Mouse (Mus musculus) CH12.LX (cell line): ENCODE measurements around the gene Rabl3. TPM values are rescaled to one million over a fixed set of nuclear protein-coding genes. Genes with fewer than 3 reads are reported as not detected.

Source experiments
- DNase-seq: peaks from one replicate; pipeline ENCODE4 v3.0.0-alpha.2; 2013; ENCODE audit errors: extremely low read depth
- H3K27ac ChIP-seq: 2 replicates; pipeline ENCODE4 v1.5.1; 2012; ENCODE audit warnings: low read depth, mild to moderate bottlenecking, control low read depth, moderate library complexity; ENCODE audit not compliant: insufficient read depth
- H3K27me3 ChIP-seq: replicated peaks from 2 replicates; pipeline ENCODE3; 2012; ENCODE audit warnings: inconsistent platforms
- H3K36me3 ChIP-seq, 2 experiments: replicated peaks in 1 of 2; 2 replicates each; pipeline versions ENCODE3 to v1.6.1; 2012; ENCODE audit warnings: inconsistent platforms in 1 of 2, low read length in 1 of 2, mild to moderate bottlenecking in 1 of 2, mixed read lengths in 1 of 2, moderate library complexity in 1 of 2; ENCODE audit not compliant: control insufficient read depth in 1 of 2, insufficient read depth in 1 of 2
- H3K4me1 ChIP-seq, 2 experiments: 2 replicates each; pipeline ENCODE4 v1.6.1; 2012; ENCODE audit warnings: inconsistent platforms in 1 of 2, moderate library complexity in 1 of 2; ENCODE audit not compliant: insufficient read depth in 2 of 2, control insufficient read depth in 1 of 2
- H3K4me2 ChIP-seq: 2 replicates; pipeline ENCODE4 v1.6.1; 2012; ENCODE audit warnings: low read depth, mild to moderate bottlenecking, control low read depth; ENCODE audit not compliant: poor library complexity, insufficient read depth, severe bottlenecking
- H3K4me3 ChIP-seq, 3 experiments: fragments of 150-350 bp in 1 of 3; sonication (generic) in 1 of 3; replicated peaks in 1 of 3; 2 replicates each; pipeline versions ENCODE3 to v1.5.1; 2011 to 2012; ENCODE audit warnings: low read depth in 2 of 3, low read length in 2 of 3, mild to moderate bottlenecking in 2 of 3, moderate library complexity in 2 of 3, control low read depth in 1 of 3, improper control_type of control experiment in 1 of 3, inconsistent platforms in 1 of 3, mixed read lengths in 1 of 3; ENCODE audit not compliant: poor library complexity in 1 of 3
- H3K79me2 ChIP-seq: replicated peaks from 2 replicates; pipeline ENCODE4 v1.6.1; 2012; ENCODE audit warnings: mild to moderate bottlenecking, moderate library complexity; ENCODE audit not compliant: control insufficient read depth, poor library complexity, insufficient read depth, severe bottlenecking; ENCODE audit errors: extremely low read depth
- H3K9ac ChIP-seq: 2 replicates; pipeline ENCODE4 v1.6.1; 2012; ENCODE audit warnings: low read depth, mild to moderate bottlenecking, control low read depth, moderate library complexity; ENCODE audit not compliant: insufficient read depth
- H3K9me3 ChIP-seq: replicated peaks from 2 replicates; pipeline ENCODE3; 2012; ENCODE audit warnings: low read length, inconsistent platforms, mixed read lengths
- CHD1 ChIP-seq: IDR thresholded peaks from 2 replicates; pipeline ENCODE4 v1.6.1; 2012; ENCODE audit warnings: low read depth, low read length, improper control_type of control experiment, inconsistent platforms
- CHD2 ChIP-seq: IDR thresholded peaks from 2 replicates; pipeline ENCODE4 v1.6.1; 2011; ENCODE audit warnings: low read length, improper control_type of control experiment
- CTCF ChIP-seq, 2 experiments: IDR thresholded peaks in 1 of 2; conservative IDR thresholded peaks in 1 of 2; 2 replicates each; pipeline ENCODE4 v1.5.1; 2011 to 2012; ENCODE audit warnings: low read depth in 2 of 2, low read length in 2 of 2, improper control_type of control experiment in 1 of 2, inconsistent platforms in 1 of 2, mild to moderate bottlenecking in 1 of 2, moderate library complexity in 1 of 2
- E2F4 ChIP-seq: IDR thresholded peaks from 2 replicates; pipeline ENCODE4 v1.6.1; 2011; ENCODE audit warnings: low read depth, low read length, improper control_type of control experiment; ENCODE audit not compliant: insufficient replicate concordance
- ELF1 ChIP-seq: IDR thresholded peaks from 2 replicates; pipeline ENCODE4 v1.6.1; 2014; ENCODE audit warnings: low read depth, mild to moderate bottlenecking, inconsistent platforms, low read length, improper control_type of control experiment
- EP300 ChIP-seq: IDR thresholded peaks from 2 replicates; pipeline ENCODE4 v1.6.1; 2011; ENCODE audit warnings: low read length, improper control_type of control experiment
- ETS1 ChIP-seq: conservative IDR thresholded peaks from 2 replicates; pipeline ENCODE4 v1.6.1; 2012; ENCODE audit warnings: low read depth, mild to moderate bottlenecking, inconsistent platforms, low read length, improper control_type of control experiment, moderate library complexity
- GABPA ChIP-seq: IDR thresholded peaks from 2 replicates; pipeline ENCODE4 v1.6.1; 2012; ENCODE audit warnings: low read depth, low read length, improper control_type of control experiment, inconsistent platforms; ENCODE audit not compliant: insufficient replicate concordance
- HCFC1 ChIP-seq: IDR thresholded peaks from 2 replicates; pipeline ENCODE4 v1.6.1; 2012; ENCODE audit warnings: low read depth, mild to moderate bottlenecking, inconsistent platforms, low read length, improper control_type of control experiment
- IRF4 ChIP-seq: IDR thresholded peaks from 2 replicates; pipeline ENCODE4 v1.6.1; 2014; ENCODE audit warnings: low read depth, mild to moderate bottlenecking, inconsistent platforms, low read length, improper control_type of control experiment
- JUN ChIP-seq: IDR thresholded peaks from 2 replicates; pipeline ENCODE4 v1.6.1; 2011; ENCODE audit warnings: low read depth, mild to moderate bottlenecking, low read length, improper control_type of control experiment, moderate library complexity; ENCODE audit not compliant: insufficient read depth
- JUND ChIP-seq: conservative IDR thresholded peaks from 2 replicates; pipeline ENCODE4 v1.6.1; 2011; ENCODE audit warnings: low read depth, low read length, improper control_type of control experiment
- KAT2A ChIP-seq: IDR thresholded peaks from 2 replicates; pipeline ENCODE4 v1.6.1; 2012; ENCODE audit warnings: low read length, improper control_type of control experiment, inconsistent platforms; ENCODE audit not compliant: insufficient replicate concordance
- MAFK ChIP-seq: IDR thresholded peaks from 2 replicates; pipeline ENCODE4 v1.6.1; 2011; ENCODE audit warnings: low read length, improper control_type of control experiment; ENCODE audit not compliant: insufficient replicate concordance
- MAZ ChIP-seq: IDR thresholded peaks from 2 replicates; pipeline ENCODE4 v1.6.1; 2012; ENCODE audit warnings: low read depth, mild to moderate bottlenecking, inconsistent platforms, low read length, improper control_type of control experiment, moderate library complexity
- MEF2A ChIP-seq: IDR thresholded peaks from 2 replicates; pipeline ENCODE4 v1.6.1; 2014; ENCODE audit warnings: low read depth, mild to moderate bottlenecking, inconsistent platforms, low read length, improper control_type of control experiment, borderline replicate concordance
- MXI1 ChIP-seq: IDR thresholded peaks from 2 replicates; pipeline ENCODE4 v1.6.1; 2011; ENCODE audit warnings: mild to moderate bottlenecking, low read depth, low read length, improper control_type of control experiment
- MYC ChIP-seq: IDR thresholded peaks from 2 replicates; pipeline ENCODE4 v1.6.1; 2011; ENCODE audit warnings: low read depth, mild to moderate bottlenecking, improper control_type of control experiment, low read length
- NELFE ChIP-seq: IDR thresholded peaks from 2 replicates; pipeline ENCODE4 v1.6.1; 2011; ENCODE audit warnings: low read depth, low read length, improper control_type of control experiment
- NRF1 ChIP-seq: IDR thresholded peaks from 2 replicates; pipeline ENCODE4 v1.6.1; 2014; ENCODE audit warnings: low read depth, mild to moderate bottlenecking, inconsistent platforms, low read length, improper control_type of control experiment, moderate library complexity
- PAX5 ChIP-seq: IDR thresholded peaks from 2 replicates; pipeline ENCODE4 v1.6.1; 2012; ENCODE audit warnings: low read length, inconsistent platforms, mixed read lengths
- POLR2AphosphoS2 ChIP-seq: IDR thresholded peaks from 2 replicates; pipeline ENCODE4 v1.6.1; 2011; ENCODE audit warnings: low read depth, low read length, improper control_type of control experiment
- RAD21 ChIP-seq: IDR thresholded peaks from 2 replicates; pipeline ENCODE4 v1.6.1; 2011; ENCODE audit warnings: low read depth, mild to moderate bottlenecking, low read length, improper control_type of control experiment, moderate library complexity
- RCOR1 ChIP-seq: conservative IDR thresholded peaks from 2 replicates; pipeline ENCODE4 v1.6.1; 2012; ENCODE audit warnings: low read depth, mild to moderate bottlenecking, inconsistent platforms, low read length, improper control_type of control experiment
- SIN3A ChIP-seq: IDR thresholded peaks from 2 replicates; pipeline ENCODE4 v1.6.1; 2012; ENCODE audit warnings: low read length, improper control_type of control experiment, inconsistent platforms
- SMC3 ChIP-seq: IDR thresholded peaks from 2 replicates; pipeline ENCODE4 v1.6.1; 2011; ENCODE audit warnings: low read depth, low read length, improper control_type of control experiment
- TBP ChIP-seq: conservative IDR thresholded peaks from 2 replicates; pipeline ENCODE4 v1.6.1; 2011; ENCODE audit warnings: low read depth, low read length, improper control_type of control experiment
- TCF12 ChIP-seq: IDR thresholded peaks from 2 replicates; pipeline ENCODE4 v1.6.1; 2014; ENCODE audit warnings: low read depth, mild to moderate bottlenecking, inconsistent platforms, low read length, improper control_type of control experiment
- USF1 ChIP-seq: IDR thresholded peaks from 2 replicates; pipeline ENCODE4 v1.6.1; 2014; ENCODE audit warnings: low read depth, mild to moderate bottlenecking, inconsistent platforms, low read length, improper control_type of control experiment
- USF2 ChIP-seq: conservative IDR thresholded peaks from 2 replicates; pipeline ENCODE4 v1.6.1; 2011; ENCODE audit warnings: low read depth, low read length, improper control_type of control experiment
- ZC3H11A ChIP-seq: IDR thresholded peaks from 2 replicates; pipeline ENCODE4 v1.6.1; 2012; ENCODE audit warnings: low read depth, mild to moderate bottlenecking, inconsistent platforms, low read length, improper control_type of control experiment
- ZMIZ1 ChIP-seq: IDR thresholded peaks from 2 replicates; pipeline ENCODE4 v1.6.1; 2012; ENCODE audit warnings: low read depth, mild to moderate bottlenecking, inconsistent platforms, low read length, improper control_type of control experiment
- ZNF384 ChIP-seq: IDR thresholded peaks from 2 replicates; pipeline ENCODE4 v1.6.1; 2012; ENCODE audit warnings: low read depth, low read length, improper control_type of control experiment, inconsistent platforms
- dilution Hi-C: fragments of 300-500 bp; cut with MboI; formaldehyde crosslinking; loops from 2 replicates; pipeline ENCODE4 v1.14.3; 2020; ENCODE audit warnings: low sequenced_read_pairs; ENCODE audit not compliant: extremely low pct_unique_long_range_greater_than_20kb, extremely low pct_ligation_motif_present
- in situ Hi-C: fragments of 300-500 bp; cut with MboI; formaldehyde crosslinking; loops from 3 replicates; pipeline ENCODE4 v1.14.3; 2019; ENCODE audit warnings: low sequenced_read_pairs, low pct_ligation_motif_present, low pct_unique_long_range_greater_than_20kb, mixed read lengths
- polyA plus RNA-seq: library from polyadenylated mRNA; unstranded; fragments of >175 nt; gene quantifications from 2 replicates; pipeline ENCODE4 v1.2.1, GENCODE M21; 2012; ENCODE audit warnings: low read depth; ENCODE audit not compliant: insufficient read length
- total RNA-seq, 2 experiments: library from RNA; depleted of rRNA; stranded (reverse); fragments of 300-350 nt in 1 of 2; fragments of >200 nt in 1 of 2; gene quantifications; 2 replicates each; pipeline ENCODE4 v1.2.3; 2012 to 2014

The Rabl3 gene
- total and polyA plus RNA-seq, 3 experiments: 12.3 to 36.8 (median 19.8) TPM

DNA sequence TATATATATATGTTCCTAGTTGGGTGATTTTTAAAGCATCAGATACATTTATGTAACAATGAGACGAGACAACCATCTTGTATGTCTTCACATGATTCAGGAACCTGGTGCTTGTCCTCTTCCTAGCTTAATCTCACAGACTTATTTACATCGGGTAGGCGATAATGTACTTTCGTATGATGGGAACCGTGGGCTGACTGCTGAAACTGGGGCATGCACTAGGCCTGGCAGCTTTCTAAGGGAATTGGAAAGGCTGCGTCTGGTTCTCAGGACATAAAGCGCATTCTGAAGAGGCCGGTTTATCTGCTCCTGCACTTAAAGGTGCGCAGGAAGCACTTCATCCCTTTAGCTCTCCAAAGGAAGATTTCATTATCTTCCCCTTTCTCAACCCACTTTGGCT lies 32.9 kb upstream of the Rabl3 start:
- TF ChIP-seq ELF1 (no peak), JUND (no peak), PAX5 (no peak), KAT2A (no peak), RCOR1 (no peak), MYC (no peak), ZC3H11A (no peak)
- dilution Hi-C loops (no loop called here), in situ Hi-C loops (no loop called here)
- Histone ChIP-seq H3K4me2 (no peak overlapping the region), H3K27me3 (no peaks in the 10 kb centered on the region), H3K79me2 (no peaks in the 10 kb centered on the region), H3K4me3 (no peak overlapping the region), H3K9ac (no peak overlapping the region), H3K4me1 (peaks cover 0 to 10% of the 10 kb centered on the region in 2 experiments; a peak in 2 of 4 replicates), H3K9me3 (no peaks in the 10 kb centered on the region), H3K36me3 (peaks cover 11 to 48% of the 10 kb centered on the region in 2 experiments), H3K27ac (no peak overlapping the region)
- DNase-seq: no peak

DNA sequence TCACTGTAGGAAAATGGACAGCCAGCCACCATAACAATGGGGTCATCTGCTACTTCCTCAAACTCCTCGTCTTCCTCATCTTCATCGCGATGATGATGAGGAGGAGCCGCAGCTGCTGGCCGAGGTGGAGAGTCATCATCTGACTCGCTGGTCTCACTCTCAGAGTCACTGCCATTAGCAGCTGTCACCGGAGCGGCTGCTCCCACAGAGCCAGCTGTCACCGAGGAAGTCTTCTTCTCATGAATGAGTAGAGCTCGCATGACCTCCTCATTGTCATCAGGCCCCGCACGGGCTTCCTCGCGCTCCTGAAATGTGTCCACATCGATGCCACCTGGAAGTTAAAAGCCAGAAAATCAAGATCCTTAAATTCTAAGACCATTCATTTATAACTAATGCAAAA lies 28.2 kb upstream of the Rabl3 start:
- in situ Hi-C loops: no loop called here
- peak overlapping the region; percentile 98 for H3K4me2 ChIP-seq
- peaks cover 13 to 85% of the 10 kb centered on the region in 2 experiments for H3K36me3 ChIP-seq
- H3K9ac ChIP-seq: peak overlapping the region; percentile 50
- H3K27me3 ChIP-seq: no peaks in the 10 kb centered on the region
- peaks cover 20% of the 10 kb centered on the region for H3K79me2 ChIP-seq
- H3K27ac ChIP-seq: peak overlapping the region; percentile 35
- dilution Hi-C loops: no loop called here
- DNase-seq: no peak
- no peaks in the 10 kb centered on the region for H3K9me3 ChIP-seq
- peak overlapping the region in 2 of 3 experiments; percentile 4 to 7 for H3K4me3 ChIP-seq
- peaks cover 0 to 14% of the 10 kb centered on the region in 2 experiments; a peak in 2 of 4 replicates for H3K4me1 ChIP-seq
- TF ChIP-seq CTCF (conservative IDR thresholded peaks at IDR 0.05 in 1 of 2, IDR thresholded peaks at IDR 0.05 in 1 of 2; ENCODE audit: low read depth in 2 of 2, low read length in 2 of 2) (no peak), EP300 (no peak; the same call in 1 of the 2 replicates), GABPA (no peak), MXI1 (no peak; the same call in 1 of the 2 replicates), TCF12 (no peak), MEF2A (no peak), USF2 (no peak), SIN3A (peak; percentile 59), CHD2 (no peak), KAT2A (no peak), MYC (peak; percentile 37; the same call in 1 of the 2 replicates), JUND (no peak), CHD1 (no peak), JUN (no peak), ZMIZ1 (no peak), MAZ (no peak), E2F4 (no peak), TBP (no peak), USF1 (no peak), ZC3H11A (no peak), PAX5 (no peak), POLR2AphosphoS2 (no peak), NELFE (0 out of 2 replicates have a peak, but pooled peaks have one; percentile 16), HCFC1 (no peak), ELF1 (peak; percentile 46; the same call in 1 of the 2 replicates), SMC3 (no peak), RAD21 (no peak), ZNF384 (no peak), IRF4 (no peak), MAFK (no peak), NRF1 (no peak), ETS1 (peak; percentile 56)
